Mouse (Mus musculus) lung, embryonic 14.5 days (tissue): ENCODE measurements around the gene Gm14435. TPM values are rescaled to one million over a fixed set of nuclear protein-coding genes. Genes with fewer than 3 reads are reported as not detected.
"Not testable (repeated sequence)": the region's sequence is repeated elsewhere in the genome, so short reads cannot be mapped to it uniquely, and the experiment has no call there.

Experiments used
- ATAC-seq: fragments of 200-750 bp; cut with Nextera tagmentation; 2 replicates; pipeline ENCODE4 v1.8.0; 2017; ENCODE audit warnings: mild to moderate bottlenecking, moderate TSS enrichment, moderate library complexity; ENCODE audit not compliant: insufficient read depth
- DNase-seq: peaks from one replicate; pipeline ENCODE4 v3.0.0-alpha.2; 2015
- H3K27ac ChIP-seq: fragments of 300-500 bp; sonication (generic); 2 replicates; pipeline ENCODE4 v1.5.1; 2014; ENCODE audit warnings: low read depth, mild to moderate bottlenecking, moderate library complexity
- H3K27me3 ChIP-seq: fragments of 300-500 bp; sonication (generic); 2 replicates; pipeline ENCODE4 v1.6.1; 2014; ENCODE audit warnings: low read length, control low read depth; ENCODE audit not compliant: insufficient read depth
- H3K36me3 ChIP-seq: fragments of 300-500 bp; sonication (generic); 2 replicates; pipeline ENCODE4 v1.6.1; 2014; ENCODE audit warnings: control low read depth; ENCODE audit not compliant: insufficient read depth
- H3K4me1 ChIP-seq: fragments of 300-500 bp; sonication (generic); 2 replicates; pipeline ENCODE4 v1.6.1; 2014; ENCODE audit warnings: antibody characterized with exemption, control low read depth; ENCODE audit not compliant: insufficient read depth
- H3K4me2 ChIP-seq: fragments of 300-500 bp; sonication (generic); 2 replicates; pipeline ENCODE4 v1.6.1; 2014; ENCODE audit warnings: mild to moderate bottlenecking
- H3K4me3 ChIP-seq: fragments of 300-500 bp; sonication (generic); 2 replicates; pipeline ENCODE4 v1.5.1; 2014; ENCODE audit warnings: low read depth, low read length
- H3K9ac ChIP-seq: fragments of 300-500 bp; sonication (generic); 2 replicates; pipeline ENCODE4 v1.6.1; 2014
- H3K9me3 ChIP-seq: fragments of 300-500 bp; sonication (generic); 2 replicates; pipeline ENCODE4 v1.6.1; 2016; ENCODE audit warnings: low read depth, low read length, control low read depth
- WGBS: fragments of 180-500 bp; shearing (Covaris S2); extraction: QIAGEN DNeasy Blood & Tissue Kit; methylation state at CpG from one replicate; pipeline ENCODE4 v1.1.7; 2014; 5-methylcytosine and 5-hydroxymethylcytosine counted together
- polyA plus RNA-seq: library from polyadenylated mRNA; unstranded; fragments of >200 nt; fragmentation: Nextera tagmentation; extraction: Ambion mirVana; gene quantifications from 2 replicates; pipeline ENCODE4 v1.2.1, GENCODE M21; 2014

Gene Gm14435
- 17.1 and 17.3 TPM in 2 replicates for polyA plus RNA-seq

DNA sequence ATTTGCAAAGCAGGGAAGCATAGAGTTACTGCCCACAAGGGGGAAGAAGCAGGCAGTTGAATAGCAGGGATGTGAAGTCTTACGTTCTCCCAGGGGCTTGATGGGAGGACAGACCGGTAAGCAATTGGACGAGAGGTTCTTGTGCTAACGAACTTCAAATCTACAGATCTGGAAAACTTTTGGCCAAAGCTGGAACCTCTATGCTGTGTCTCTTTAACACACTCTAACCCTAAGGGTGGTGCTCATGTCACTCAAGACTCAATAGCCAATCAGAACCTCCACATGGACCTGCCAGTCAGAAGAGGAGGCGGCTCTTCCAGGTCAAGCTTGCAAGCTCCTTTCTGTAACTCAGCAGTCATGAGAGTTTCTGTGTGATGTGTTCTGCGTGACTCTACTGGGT is at the start of gene Gm14435:
Gene Gm14435 (plus strand): TSS at position 301 of the 400 bp plus-strand sequence.
- H3K27ac ChIP-seq, H3K27me3 ChIP-seq, H3K9me3 ChIP-seq, ATAC-seq, H3K9ac ChIP-seq, H3K4me1 ChIP-seq, H3K36me3 ChIP-seq, H3K4me2 ChIP-seq, H3K4me3 ChIP-seq, DNase-seq: not testable (repeated sequence)
- no CpG with 5 or more reads among the region's 6 CpGs for WGBS

Other genes starting within 250 kb of the Gm14435 start
- 16.4 and 17.4 TPM in 2 replicates for gene 2210418O10Rik, start 197.0 kb upstream of the Gm14435 start, polyA plus RNA-seq
- gene Gm11009, start 104.1 kb upstream of the Gm14435 start, polyA plus RNA-seq, result not detected in 2 replicates
- 9.0 TPM in 1 of 2 replicates, not detected in the other for gene Gm14434, start 63.2 kb downstream of the Gm14435 start, polyA plus RNA-seq
- not detected in 2 replicates for gene Zfp967, start 97.5 kb downstream of the Gm14435 start, polyA plus RNA-seq
- gene Gm14308, start 212.8 kb downstream of the Gm14435 start, polyA plus RNA-seq, result 21.7 and 22.7 TPM in 2 replicates
- gene Zfp973, start 246.9 kb downstream of the Gm14435 start, polyA plus RNA-seq, result 11.0 and 13.7 TPM in 2 replicates